Mouse (Mus musculus): ENCODE results near the gene Naa20. TPM values are rescaled to one million over a fixed set of nuclear protein-coding genes. Genes with fewer than 3 reads are reported as not detected.

The Naa20 gene
- 36.7 and 44.5 TPM in 2 replicates for total RNA-seq (2017)

DNA sequence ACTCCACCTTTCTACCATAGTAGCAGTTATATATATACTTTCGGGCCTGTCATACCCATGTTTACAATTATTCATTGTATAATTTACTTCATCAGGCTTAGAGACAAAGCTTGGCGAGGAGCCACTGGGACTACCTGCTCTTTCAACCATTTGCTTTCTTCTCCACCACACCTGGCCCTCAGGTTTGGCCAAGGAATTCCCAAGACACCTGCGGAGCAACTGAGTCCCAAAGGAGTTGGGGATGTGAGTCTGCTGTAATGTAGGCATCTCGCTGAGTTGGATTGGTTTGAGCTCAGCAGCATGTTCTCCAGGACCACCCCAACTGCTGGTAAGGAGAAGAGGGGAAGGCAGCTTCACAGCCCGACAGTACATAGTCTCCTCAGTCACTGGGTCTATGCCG lies at the start of gene Naa20:
Gene Naa20, plus strand, starts transcription at position 239 of the 400 bp plus-strand sequence.
- no peak for ATAC-seq (ENCODE audit: extremely low read depth, insufficient number of reproducible peaks, low FRiP score, poor library complexity, severe bottlenecking)

- no peak for ATAC-seq (ENCODE audit: extremely low read depth, insufficient number of reproducible peaks, low FRiP score, poor library complexity, severe bottlenecking)
These were observed 46.1 kb upstream of the Naa20 start for GRCm38 (mm10) chr2:145855831-145856230.

- ATAC-seq (ENCODE audit: extremely low read depth, insufficient number of reproducible peaks, low FRiP score, poor library complexity, severe bottlenecking) = no peak
These were observed 44.0 kb upstream of the Naa20 start for GRCm38 (mm10) chr2:145857864-145858263.

DNA sequence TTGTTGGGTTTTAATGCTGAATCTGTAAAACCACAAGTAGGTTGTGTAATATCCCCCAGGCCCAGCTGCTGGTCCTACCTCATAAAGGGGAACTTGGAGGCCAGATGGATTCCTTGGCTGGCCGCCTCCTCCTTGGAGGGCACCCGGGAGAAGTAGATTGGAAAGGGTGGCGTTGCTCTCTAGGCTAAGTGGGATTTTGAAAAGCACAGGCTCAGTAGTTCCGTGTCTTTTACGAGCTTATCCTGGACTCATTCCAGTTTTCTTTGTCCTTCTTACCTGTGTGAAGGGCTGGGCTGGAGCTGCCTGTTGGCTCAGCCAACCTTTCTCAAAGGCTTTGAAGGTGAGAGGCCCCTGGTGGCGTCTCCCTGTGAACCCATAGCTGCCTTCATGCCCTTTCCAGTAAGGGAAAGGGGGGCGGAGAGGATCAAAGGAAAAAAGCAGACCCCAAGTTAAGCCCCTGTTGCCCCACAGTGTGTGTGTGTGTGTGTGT lies 42.4 kb upstream of the Naa20 start:
- peak; percentile 40; the same call in 1 of the 2 replicates for ATAC-seq (ENCODE audit: extremely low read depth, insufficient number of reproducible peaks, low FRiP score, poor library complexity, severe bottlenecking)

- 0 out of 2 replicates have a peak, but pooled peaks have one; percentile 36 for ATAC-seq (ENCODE audit: extremely low read depth, insufficient number of reproducible peaks, low FRiP score, poor library complexity, severe bottlenecking)
These were observed 41.7 kb upstream of the Naa20 start for GRCm38 (mm10) chr2:145859932-145860801.

- ATAC-seq (ENCODE audit: extremely low read depth, insufficient number of reproducible peaks, low FRiP score, poor library complexity, severe bottlenecking) = no peak
These were observed 40.4 kb upstream of the Naa20 start for GRCm38 (mm10) chr2:145861193-145862123.

GRCm38 (mm10) chr2:145862206-145862817 lies 39.6 kb upstream of the Naa20 start:
- no peak for ATAC-seq (ENCODE audit: extremely low read depth, insufficient number of reproducible peaks, low FRiP score, poor library complexity, severe bottlenecking)

- ATAC-seq (ENCODE audit: extremely low read depth, insufficient number of reproducible peaks, low FRiP score, poor library complexity, severe bottlenecking) = no peak
These were observed 36.6 kb upstream of the Naa20 start for GRCm38 (mm10) chr2:145865344-145865743.

DNA sequence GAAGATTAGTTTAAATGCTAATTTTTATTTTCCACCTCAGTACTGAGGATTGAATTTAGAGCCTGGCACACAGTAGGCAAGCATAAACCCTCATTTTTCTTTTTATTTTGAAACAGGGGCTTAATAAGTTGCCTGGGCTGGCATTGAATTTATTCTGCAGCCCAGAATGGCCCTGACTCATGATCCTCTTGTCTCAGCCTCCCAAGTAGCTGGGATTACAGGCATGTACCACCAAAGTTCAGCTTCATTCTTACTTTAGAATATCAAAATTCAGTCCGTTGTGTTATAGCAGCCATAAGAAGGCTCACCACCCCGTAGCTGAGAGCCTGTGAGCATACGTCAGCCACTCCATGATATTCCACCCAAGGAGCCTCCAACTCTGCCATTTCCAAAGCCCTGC lies 35.7 kb upstream of the Naa20 start:
- no peak for ATAC-seq (ENCODE audit: extremely low read depth, insufficient number of reproducible peaks, low FRiP score, poor library complexity, severe bottlenecking)

DNA sequence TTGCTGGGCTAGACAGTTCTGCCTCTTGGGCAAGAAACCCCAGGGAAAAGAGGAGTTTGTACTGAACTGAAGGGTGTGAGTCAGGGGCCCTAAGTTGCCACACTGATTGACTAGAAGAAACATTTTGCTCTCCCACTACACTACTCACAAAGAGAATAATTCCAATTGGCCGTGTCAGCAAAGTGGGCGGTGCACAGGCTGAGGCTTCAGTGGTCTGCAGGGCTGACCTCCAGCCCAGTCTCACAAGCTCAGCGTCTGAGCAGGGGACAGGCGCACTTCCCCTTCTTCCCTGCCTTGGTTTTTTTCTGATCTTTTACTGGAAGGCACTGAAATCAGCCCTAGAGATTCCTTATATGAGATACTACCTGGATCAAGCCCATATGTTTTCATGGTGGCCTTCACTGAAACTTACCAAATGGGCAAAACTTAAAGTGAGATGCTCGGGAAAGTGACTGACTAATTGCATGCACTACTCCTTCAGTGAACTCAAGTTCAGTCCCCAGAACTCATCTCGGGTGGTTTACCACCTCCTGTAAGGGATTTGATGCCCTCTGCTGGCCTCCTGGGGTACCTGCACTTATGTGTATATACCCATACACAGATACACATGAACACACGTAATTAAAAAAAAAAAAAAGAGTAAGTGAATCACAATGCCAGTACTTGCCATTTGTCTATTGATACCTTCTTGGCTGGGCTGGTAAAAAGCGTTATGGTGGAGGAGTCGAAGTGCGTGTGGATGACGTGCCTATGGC lies 35.0 kb upstream of the Naa20 start:
- ATAC-seq (ENCODE audit: extremely low read depth, insufficient number of reproducible peaks, low FRiP score, poor library complexity, severe bottlenecking) = no peak

- ATAC-seq (ENCODE audit: extremely low read depth, insufficient number of reproducible peaks, low FRiP score, poor library complexity, severe bottlenecking) = no peak
These were observed 30.6 kb upstream of the Naa20 start for GRCm38 (mm10) chr2:145871308-145871707.

- no peak for ATAC-seq (ENCODE audit: extremely low read depth, insufficient number of reproducible peaks, low FRiP score, poor library complexity, severe bottlenecking)
These were observed 29.8 kb upstream of the Naa20 start for GRCm38 (mm10) chr2:145872099-145872498.

- ATAC-seq (ENCODE audit: extremely low read depth, insufficient number of reproducible peaks, low FRiP score, poor library complexity, severe bottlenecking) = no peak
These were observed 27.9 kb upstream of the Naa20 start for GRCm38 (mm10) chr2:145873953-145874352.

DNA sequence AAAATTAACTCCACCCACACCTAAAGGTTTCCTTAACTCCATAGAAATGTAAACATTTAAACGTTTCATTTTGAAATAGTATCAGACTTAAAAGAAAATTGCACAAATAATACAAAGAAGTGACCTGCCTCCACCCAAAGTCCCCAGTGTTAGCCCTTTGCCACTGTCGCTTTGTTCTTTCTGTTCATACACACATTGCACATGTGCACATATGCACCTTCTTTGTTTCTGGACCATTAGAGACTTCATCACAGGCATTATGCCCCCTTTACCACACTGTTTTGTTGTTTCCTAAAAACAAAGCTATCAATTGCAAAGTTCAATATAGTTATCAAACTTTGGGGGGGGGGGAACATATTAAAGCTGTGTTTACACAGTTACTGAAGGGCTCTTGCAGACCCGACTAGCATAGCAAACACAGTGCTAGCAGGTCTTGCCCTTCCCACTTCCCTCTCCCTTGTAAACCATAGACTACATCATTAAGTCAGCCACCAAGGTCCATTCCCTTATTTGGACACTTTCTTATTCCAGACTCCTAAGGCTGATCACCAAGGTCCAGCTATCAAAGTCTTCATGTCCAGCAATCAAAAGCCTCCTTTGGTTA lies 26.9 kb upstream of the Naa20 start:
- no peak for ATAC-seq (ENCODE audit: extremely low read depth, insufficient number of reproducible peaks, low FRiP score, poor library complexity, severe bottlenecking)

- ATAC-seq (ENCODE audit: extremely low read depth, insufficient number of reproducible peaks, low FRiP score, poor library complexity, severe bottlenecking) = no peak
These were observed 24.7 kb upstream of the Naa20 start for GRCm38 (mm10) chr2:145877191-145877590.

- no peak for ATAC-seq (ENCODE audit: extremely low read depth, insufficient number of reproducible peaks, low FRiP score, poor library complexity, severe bottlenecking)
These were observed 20.8 kb upstream of the Naa20 start for GRCm38 (mm10) chr2:145880887-145881747.

GRCm38 (mm10) chr2:145881932-145882331 lies 20.0 kb upstream of the Naa20 start:
- ATAC-seq (ENCODE audit: extremely low read depth, insufficient number of reproducible peaks, low FRiP score, poor library complexity, severe bottlenecking) = no peak

All from neutrophil, adult 5-6 weeks (primary cell).